Mouse (Mus musculus) erythroblast, adult 5-6 weeks (primary cell): ENCODE data around the gene Adtrp. TPM values are rescaled to one million over a fixed set of nuclear protein-coding genes. Genes with fewer than 3 reads are reported as not detected.

Source experiments
- ATAC-seq: replicated peaks from 2 replicates; pipeline ENCODE4 v1.8.0; 2016; ENCODE audit warnings: moderate number of reproducible peaks, mild to moderate bottlenecking, moderate TSS enrichment, inconsistent platforms; ENCODE audit not compliant: poor library complexity, low FRiP score, severe bottlenecking
- total RNA-seq, 2 experiments: library from RNA; stranded (forward) in 1 of 2; stranded (reverse) in 1 of 2; fragments of 150-400 nt in 1 of 2; fragments of 200-764, 138-1000 nt in 1 of 2; gene quantifications; 2 replicates each; pipeline versions ENCODE4 v1.2.3 to v1.2.4; 2015 to 2017; ENCODE audit warnings: low replicate concordance in 2 of 2

The Adtrp gene
- 2.1 and 11.9 TPM in 2 replicates for total RNA-seq (2015; ENCODE audit: low replicate concordance)
- total RNA-seq (2017; ENCODE audit: low replicate concordance) = 1.4 TPM in 1 of 2 replicates, not detected in the other

DNA sequence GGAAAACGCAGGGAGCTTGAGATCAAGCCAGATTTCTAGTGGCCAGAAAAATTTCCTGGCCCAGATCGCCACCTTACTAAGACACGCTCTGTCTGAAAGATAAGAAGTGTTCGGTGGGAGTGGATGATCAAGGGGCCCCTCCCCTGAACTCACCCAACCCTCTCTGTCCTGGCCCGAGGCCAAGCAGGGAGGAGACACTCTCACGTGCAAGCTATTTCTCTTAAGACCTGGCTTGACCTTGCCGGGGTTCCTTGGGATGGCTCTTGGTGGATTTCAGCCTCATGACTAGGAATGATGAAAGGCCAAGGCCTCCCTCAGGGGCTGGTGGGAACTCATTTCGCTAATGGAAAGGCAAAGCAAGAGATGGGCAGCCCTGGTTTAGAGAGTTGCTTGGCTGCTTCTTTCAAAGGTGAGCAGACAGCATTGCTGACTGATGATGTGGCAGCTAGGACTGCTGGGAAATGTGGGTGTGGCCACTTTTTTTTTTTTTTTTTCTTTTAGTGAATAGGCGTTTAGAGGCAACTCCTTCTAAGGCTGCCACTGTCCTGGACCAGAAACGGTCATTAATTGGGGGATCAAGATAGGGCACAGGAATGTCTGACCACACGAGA, at the start of gene Adtrp:
Gene Adtrp (minus strand): TSS at position 169 of the 611 bp plus-strand sequence.
- ATAC-seq = no peak

DNA sequence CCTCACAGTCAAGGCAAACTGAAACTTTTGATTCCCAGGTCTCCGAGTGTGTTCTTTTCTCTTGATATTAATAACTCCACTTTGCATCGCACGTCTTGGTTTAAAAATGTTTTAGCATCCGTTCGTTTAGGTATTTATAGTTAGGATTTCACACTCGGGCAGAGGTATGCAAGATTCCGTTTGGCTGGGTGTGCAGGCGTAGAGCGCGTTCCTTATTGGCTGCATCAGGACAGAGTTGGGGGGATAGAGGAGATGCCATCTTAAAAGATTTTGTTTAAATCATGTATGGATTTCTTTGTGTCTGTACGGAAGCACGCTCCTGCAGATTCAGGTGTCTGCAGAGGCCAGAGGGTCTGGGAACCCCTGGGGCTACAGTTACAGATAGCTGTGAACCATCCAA, 44.5 kb upstream of the Adtrp start:
- ATAC-seq = no peak

DNA sequence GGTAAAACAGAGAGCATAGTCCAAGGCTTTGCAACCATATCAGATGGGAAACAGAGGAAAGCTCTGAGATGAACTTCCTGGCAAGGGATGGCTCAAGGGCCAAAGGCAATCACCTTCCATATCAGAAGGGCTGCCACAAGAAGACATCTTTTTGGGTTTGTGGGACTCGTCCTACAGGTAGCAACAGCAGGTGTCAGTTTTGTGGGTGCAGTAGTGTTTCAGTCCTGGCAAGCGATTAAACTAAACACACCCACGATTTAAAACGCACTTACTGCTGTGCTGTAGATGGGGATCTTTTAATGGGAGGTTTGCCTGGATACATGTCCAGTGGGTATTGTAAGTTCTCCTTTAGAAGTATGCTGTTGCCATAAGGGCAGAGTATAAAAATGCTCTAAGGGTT, 43.1 kb upstream of the Adtrp start:
- no peak for ATAC-seq

DNA sequence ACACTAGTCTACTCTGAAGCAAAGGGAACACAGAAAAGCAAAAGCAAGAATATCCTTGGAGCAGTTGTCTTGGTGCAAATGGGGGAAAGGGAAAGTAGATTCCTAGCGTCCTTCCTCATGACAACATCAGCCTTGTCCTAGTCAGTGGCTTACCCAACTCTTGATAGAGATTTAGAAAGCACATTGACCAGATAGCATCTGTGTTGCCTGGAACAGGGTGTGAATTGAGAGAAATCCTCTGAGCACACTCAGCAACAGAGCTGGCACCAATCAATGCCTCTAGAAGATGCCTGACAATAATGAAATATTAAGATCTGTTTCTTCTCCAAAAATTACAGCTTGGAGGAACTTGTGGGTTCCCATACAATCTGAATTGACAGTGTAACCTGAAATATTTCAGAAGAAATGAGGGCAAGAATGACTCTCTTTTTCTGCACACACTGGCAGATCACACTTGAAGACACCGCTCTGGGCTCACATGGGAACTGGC, 42.7 kb upstream of the Adtrp start:
- ATAC-seq = no peak

DNA sequence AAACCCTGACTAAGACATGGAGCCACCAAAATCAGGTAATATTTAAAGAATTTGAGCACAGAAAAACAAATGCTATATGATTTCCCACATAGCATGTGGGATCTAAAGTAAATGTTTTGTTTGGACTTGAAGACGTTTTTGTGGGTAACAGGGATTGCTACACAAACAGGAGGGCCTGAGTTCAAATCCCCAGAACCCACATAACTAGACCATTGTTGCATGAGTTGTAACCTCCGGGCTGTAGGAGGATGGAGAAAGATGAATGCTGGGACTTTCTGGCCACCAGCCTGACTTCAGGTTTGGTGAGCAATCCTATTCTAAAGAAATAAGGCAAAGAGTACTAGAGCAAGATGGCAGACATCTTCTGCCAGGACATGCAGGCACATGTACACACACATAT, 41.2 kb upstream of the Adtrp start:
- ATAC-seq = no peak

DNA sequence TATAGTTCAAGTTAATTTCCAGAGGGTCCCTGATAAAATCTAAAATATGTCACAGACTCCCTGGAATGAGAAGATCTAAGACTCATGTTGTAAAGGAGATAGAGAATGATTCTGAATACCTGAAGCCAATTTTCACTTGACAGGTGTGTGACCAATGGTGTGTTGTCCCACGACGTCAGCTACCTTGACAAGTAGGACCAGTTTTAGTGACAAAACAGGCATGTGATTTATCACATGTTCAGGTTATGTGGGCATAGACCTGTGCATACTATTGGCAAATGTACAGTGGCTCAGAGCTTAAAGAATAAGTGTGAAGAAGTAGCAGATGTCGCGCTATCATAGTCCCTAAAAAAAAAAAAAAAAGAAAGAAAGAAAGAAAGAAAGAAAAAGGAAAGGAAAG, 38.6 kb upstream of the Adtrp start:
- ATAC-seq = no peak

DNA sequence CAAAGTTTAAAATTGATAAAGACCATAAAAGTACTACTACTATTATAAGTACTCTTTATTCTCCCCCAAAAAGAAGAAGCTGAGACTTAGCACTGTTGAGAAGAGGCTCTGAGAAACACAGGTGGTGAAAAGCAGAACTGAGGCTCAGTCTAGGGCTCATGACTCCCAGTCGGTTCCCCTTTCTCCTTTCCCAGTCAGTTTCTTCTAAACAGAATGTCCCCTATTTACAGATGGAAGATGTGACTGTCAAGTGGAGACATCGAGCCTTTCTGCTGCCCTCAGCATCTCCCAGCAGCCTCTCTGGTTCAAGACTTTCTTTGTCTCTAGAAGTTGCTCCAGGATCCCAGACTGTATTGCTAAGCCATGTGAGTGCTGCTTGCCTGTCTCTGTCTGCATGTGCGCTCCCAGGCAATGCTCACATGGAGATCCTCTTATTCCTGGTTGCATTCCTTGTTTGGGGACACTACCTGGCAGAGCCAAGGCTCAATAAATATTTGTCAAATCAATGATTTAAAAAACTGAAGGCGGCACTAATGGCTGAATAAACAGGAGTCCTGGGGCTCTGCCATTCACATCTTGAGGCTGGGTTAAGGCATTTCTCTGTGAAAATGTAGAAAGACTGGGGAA, 36.3 kb upstream of the Adtrp start:
- no peak for ATAC-seq

DNA sequence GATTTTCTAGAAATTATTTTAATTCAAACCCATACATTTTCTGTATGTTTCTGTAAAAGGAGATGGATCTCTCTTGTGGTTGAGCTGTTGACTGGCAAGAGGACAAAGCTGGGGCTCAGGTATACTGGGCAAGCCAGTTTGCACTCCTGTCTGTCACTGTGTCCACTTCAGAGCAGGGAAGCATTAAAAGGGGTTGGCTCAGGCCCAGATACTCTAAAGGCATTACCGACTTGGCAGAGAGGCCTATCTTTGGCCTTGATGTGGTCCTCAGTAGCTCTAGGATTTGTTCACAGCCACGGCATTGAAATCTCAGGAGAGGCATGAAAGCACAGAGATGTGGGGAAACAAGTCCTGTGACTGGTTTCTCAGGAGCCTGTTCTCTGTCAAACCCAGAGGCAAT, 33.7 kb upstream of the Adtrp start:
- ATAC-seq = no peak

DNA sequence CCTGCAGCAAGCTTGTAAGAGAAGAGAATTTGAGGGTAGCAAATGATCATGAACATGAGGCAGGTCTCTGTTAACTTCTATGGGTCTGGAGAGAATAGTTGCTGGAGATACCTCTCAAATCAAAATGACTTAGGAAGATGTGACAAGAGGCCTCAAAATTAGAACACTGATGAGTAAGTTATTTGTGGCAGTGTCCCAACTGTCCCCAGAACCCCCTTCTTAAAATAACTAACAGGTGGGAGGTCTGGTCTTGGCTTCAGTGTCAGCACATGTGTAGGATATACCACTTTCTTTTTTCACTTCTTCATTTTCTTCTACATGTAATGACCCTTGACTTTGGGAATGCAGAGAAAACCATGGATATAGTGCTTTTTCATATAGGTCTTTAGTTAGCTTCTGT, 33.0 kb upstream of the Adtrp start:
- no peak for ATAC-seq

DNA sequence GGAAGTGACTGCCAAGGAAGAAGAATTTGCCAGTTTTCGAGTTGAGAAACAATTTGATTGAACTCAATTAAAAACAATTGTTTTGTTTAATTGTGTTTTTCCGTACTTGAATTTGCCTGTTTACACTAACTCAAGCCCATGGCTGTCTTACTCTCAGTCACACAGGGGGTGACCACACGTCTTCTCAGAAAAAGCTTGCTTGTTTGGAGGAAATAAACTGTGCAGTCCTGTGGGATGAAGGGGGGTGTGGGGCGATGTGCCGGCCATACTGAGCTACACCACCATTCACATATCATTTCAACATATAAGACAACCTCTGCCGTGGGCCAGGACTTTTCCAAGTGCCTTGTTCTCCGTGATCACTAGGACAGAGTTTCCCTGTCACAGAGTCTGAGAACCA, 25.2 kb upstream of the Adtrp start:
- ATAC-seq = no peak

DNA sequence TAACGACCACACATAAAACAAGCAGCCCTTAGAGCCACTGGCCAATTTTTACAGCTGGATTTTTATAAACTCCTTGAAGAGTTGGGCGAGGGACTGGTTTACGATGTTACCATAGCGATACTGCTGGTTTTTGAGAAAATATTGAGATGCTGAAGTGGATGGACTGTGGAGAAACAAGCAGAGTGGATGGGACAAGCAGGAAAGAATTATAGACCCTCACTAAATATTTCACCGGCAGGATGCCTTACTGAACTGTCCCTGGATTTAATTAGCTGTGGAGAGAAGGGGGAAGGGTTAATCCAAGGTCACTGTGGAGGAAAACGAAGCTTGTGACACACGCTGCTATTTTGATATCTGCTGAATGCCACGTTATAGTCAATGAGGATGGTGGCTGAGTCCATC, 24.7 kb upstream of the Adtrp start:
- ATAC-seq = no peak

DNA sequence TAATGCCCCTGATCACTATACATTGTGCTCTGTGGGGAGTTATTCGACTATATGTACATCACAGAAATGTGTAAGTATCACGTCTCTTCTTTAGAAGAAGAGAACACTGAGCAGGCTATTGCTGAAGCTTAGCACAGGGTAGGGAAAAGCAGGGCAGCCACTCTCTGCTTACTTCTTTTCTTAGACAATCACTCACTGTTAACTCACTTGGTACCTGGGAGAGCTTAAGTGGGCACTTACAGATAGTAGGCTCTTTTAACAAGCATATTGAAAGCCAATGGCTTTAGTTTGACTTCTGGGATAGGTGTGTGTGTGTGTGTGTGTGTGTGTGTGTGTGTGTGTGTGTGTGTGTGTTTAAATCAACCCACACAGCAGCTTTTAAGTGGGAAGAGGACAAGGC, 20.0 kb upstream of the Adtrp start:
- ATAC-seq = no peak

DNA sequence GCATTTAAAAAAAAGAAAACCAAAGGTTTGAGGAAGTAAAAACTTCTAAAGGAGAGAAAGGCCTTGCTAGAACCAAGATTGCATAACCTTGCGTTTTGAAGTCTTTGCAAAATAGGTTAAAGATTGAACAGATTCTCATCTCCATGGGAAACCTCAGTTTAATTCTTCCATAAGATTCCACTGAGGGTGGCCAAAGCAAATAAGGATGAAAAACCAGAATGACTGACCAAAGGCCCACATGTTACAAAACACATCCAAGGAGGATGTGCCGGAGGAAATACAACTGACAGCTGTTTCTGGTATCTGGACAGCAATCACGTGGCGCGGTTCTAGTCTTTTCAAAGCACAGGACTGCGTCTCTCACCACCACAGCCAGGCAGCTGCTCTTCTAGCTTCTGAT, 18.1 kb upstream of the Adtrp start:
- no peak for ATAC-seq

DNA sequence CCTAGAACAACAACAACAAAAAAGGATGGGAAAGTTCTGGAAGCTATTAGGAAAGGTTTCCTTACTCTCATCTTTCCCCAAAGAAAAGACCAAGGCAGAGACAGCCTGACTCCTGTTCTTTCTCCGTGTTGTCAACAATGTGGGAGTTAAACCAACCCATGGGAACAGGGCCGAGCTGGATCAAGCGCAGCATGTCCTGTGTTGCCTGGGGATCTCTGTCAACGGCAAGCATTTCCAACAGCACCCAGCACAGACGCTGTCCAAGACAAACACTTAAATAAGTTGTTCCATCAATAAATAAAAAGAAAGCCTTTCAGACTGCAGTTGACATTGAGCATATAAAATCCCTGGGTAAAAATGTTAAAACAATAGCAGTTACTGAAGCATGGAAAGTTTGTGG, 17.6 kb upstream of the Adtrp start:
- no peak for ATAC-seq

DNA sequence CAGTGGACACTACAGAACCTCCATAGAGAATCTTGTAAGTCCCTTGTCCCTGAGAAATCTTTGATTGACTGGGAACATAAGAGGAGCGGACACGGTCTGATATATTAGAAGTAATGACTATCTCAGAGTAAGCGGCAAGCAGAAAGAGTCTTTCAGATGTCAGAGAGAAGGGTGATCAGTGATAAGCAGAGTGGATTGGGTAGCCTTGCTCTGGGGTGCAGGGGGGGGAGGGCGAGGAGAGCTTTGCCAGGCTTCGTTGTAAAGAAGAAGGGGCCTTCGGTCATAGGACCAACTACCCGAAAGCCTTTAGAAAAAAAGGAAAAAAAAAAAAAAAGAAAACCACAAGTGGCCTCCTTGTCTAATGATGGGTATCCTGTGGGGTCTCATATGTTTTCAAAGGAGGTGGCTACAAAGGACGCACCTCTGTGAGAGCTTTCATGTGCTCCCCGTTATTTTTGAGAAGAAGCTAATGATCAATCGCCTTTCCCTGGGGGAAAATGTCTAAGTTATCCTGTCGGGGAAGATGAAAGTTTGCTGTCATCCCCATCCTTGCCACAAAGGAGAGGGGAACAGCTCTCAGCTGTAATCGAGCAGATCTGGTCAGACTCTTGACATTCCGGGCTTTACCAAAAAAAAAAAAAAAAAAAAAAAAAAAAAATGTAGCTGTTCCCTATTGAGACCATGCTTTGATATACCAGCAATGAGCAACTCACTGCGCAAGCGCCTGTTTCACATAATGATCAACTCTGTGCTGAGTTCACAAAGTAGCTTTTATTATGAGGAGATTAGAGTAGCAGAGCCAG, 13.3 kb upstream of the Adtrp start:
- ATAC-seq = no peak

DNA sequence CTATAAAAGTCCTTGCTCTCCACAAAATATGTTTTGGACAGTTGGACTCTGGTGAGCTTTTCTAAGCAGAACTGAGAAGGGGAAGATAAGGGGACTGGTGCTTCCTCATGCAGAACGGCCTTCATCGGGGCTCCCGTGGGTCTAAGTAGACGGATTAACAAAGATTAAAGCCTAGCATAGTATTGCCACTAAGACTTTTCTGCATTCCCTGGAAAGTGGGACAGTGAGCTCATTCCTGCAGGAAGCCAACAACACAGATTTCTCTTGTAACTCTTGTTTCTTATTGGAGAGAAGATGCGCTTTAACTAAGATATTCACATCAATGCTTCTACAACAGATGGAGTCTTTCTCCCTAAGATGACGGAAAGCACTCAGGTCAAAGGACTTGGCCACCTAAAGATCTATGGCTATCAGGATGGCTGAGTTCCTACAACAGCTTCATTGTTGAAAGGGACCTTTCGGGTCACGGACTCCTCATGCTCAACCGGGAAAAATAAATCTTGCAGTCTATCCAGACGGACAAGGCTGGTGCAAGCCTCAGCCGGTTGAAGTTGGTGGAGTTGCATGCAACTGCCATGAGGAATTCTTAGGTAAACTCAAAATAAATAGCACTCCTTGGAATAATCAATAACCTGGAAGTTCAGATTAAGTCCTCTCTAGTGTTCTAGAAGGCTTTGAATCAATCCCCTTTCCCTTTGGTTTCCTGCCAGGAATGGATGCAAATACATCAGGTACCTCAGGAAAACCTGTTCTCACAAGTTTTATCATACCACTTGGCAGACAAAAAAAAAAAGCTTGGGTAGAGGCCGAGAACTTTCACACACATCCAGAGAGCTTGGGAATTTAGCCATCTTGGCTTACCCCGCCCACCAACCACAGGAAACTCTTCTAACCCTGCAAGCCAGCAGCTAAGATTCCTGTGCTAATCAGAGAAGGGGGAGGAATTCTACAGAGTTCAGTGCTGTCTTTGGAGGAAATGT, 8.0 kb upstream of the Adtrp start:
- ATAC-seq = no peak

DNA sequence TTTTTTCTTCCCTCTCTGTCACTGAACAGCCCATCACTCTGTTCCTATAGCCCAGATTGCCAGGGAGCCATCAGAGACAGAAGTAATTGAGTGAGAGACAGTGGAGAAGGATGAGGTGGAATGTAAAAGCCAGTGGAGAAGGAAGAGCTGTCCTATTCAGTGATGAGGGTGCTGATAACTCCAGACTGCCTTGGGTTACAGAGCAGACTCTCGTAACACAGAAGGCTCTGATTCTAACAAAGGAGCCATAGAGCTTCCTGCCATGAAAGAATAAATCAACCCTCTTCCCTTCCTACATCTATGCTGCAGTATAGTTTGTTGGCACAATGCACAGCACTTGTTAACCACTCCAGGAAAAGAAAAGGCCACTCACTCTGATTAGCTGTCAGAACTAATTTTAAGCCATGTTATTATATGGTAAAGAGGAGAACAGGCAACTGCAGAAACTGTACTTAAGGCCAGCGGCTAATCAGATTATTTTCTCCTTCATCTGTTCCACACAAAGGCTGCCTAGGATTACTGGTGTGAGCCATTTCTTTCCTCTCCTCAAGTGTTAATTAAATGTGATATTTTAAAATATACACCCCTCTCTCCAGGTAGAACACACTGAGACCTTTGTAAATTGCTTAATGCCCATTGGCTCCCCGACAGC, 3.4 kb upstream of the Adtrp start:
- no peak for ATAC-seq

DNA sequence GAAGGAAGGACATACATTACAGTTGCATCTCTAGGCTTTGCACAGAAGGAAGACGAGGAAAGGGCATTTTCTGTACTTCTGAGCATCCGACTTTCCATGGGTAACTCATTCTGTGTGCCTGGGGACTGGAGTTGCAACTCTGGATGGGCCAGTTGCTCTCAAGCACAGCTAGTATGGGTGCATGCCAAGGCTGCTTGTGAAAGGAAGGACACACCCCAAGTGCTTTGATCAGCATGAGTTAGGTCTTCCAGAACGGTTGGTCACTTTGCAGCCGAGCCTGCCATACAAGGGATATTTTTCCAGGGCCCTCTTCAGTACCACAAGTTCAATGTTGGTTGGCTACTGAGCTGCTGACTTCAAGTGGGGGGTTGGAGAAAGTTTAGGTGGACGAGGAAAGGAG, 968 bp downstream of the Adtrp start:
- no peak for ATAC-seq

DNA sequence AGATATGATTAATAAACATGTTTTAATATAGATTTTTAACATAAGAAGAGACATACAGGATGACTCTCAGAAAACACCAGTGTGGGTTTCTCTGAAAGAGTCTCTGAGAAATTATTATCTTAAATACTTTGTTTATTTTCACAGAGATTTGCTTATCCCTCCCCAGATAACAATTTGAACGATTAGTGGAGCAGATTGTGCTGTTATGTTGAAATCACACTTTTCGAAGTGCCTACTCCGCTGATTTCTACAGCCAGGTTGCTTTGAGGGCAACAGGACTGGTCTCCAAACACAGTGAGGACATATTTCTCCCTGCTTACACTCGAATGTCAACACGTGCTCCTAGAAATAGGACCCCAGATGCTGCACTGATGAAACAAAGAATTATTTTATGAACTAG, 2.5 kb downstream of the Adtrp start:
- ATAC-seq = no peak
